Mouse (Mus musculus) G1E (cell line): ENCODE results near the gene Lrrc61. TPM values are rescaled to one million over a fixed set of nuclear protein-coding genes. Genes with fewer than 3 reads are reported as not detected.

Source experiments
- ATAC-seq: 2 replicates; pipeline ENCODE4 v1.8.0; 2016; ENCODE audit warnings: mild to moderate bottlenecking; ENCODE audit not compliant: insufficient number of reproducible peaks, poor library complexity, low FRiP score, severe bottlenecking; ENCODE audit errors: extremely low read depth
- DNase-seq: peaks from one replicate; pipeline ENCODE4 v3.0.0; 2012; ENCODE audit warnings: low spot score
- H3K27me3 ChIP-seq: 2 replicates; pipeline ENCODE4 v1.6.1; 2012; ENCODE audit warnings: mild to moderate bottlenecking, low read length, inconsistent platforms; ENCODE audit not compliant: insufficient read depth
- H3K36me3 ChIP-seq: replicated peaks from 2 replicates; pipeline ENCODE3; 2012; ENCODE audit warnings: mild to moderate bottlenecking, inconsistent platforms
- H3K4me1 ChIP-seq: 2 replicates; pipeline ENCODE4 v1.6.1; 2012; ENCODE audit warnings: low read depth, low read length, inconsistent platforms, mixed read lengths; ENCODE audit not compliant: insufficient read depth
- H3K4me3 ChIP-seq: 2 replicates; pipeline ENCODE4 v1.5.1; 2012; ENCODE audit warnings: low read depth, mild to moderate bottlenecking, inconsistent platforms, low read length, moderate library complexity, mixed read lengths
- H3K9me3 ChIP-seq: replicated peaks from 2 replicates; pipeline ENCODE4 v1.6.1; 2012; ENCODE audit warnings: inconsistent platforms
- CTCF ChIP-seq: IDR thresholded peaks from 2 replicates; pipeline ENCODE4 v1.5.1; 2012; ENCODE audit warnings: low read depth, low read length, inconsistent platforms, mixed read lengths
- GATA1 ChIP-seq: IDR thresholded peaks from 2 replicates; pipeline ENCODE4 v1.6.1; 2012; ENCODE audit warnings: borderline replicate concordance, low read length, inconsistent platforms, mixed read lengths
- GATA2 ChIP-seq: IDR thresholded peaks from 2 replicates; pipeline ENCODE4 v1.6.1; 2012; ENCODE audit warnings: low read depth, low read length, inconsistent platforms, borderline replicate concordance
- POLR2AphosphoS5 ChIP-seq: IDR thresholded peaks from 2 replicates; pipeline ENCODE4 v1.6.1; 2012; ENCODE audit warnings: low read depth, low read length, inconsistent platforms; ENCODE audit not compliant: insufficient replicate concordance
- TAL1 ChIP-seq: conservative IDR thresholded peaks from 2 replicates; pipeline ENCODE4 v1.6.1; 2012; ENCODE audit warnings: low read depth, low read length, inconsistent platforms, mixed read lengths
- polyA plus RNA-seq: library from polyadenylated mRNA; stranded (reverse); fragments of >175 nt; gene quantifications from 2 replicates; pipeline ENCODE4 v1.2.3, GENCODE M21; 2012
- total RNA-seq, 2 experiments: library from RNA; stranded (forward) in 1 of 2; stranded (reverse) in 1 of 2; fragments of 200-1000 nt in 1 of 2; fragments of >200 nt in 1 of 2; fragmentation: Nextera tagmentation in 1 of 2; gene quantifications; 2 replicates each; pipeline ENCODE4 v1.2.3; 2014 to 2017

Gene Lrrc61
- total and polyA plus RNA-seq, 3 experiments: 0.05 TPM; not detected in 2

DNA sequence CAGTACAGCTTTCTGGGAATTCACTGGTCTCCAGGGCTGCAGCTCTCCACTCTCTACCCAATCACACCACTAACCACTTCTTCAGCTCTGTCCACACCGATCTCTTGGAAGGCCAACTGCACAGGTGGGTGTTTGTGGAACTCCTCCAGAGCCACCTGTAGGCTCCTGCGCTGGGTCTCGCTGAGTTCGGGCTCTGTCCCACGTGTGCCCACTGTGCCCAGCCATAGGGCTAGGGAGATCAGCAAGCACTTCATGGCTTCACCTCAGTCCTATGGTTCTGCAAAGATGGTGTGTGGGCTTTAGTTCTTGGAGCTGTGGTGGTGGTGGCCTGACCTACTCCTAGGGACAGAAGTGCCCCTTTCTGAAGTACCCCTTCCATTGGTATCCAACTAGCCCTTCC is 17.4 kb downstream of the Lrrc61 start:
- no peaks in the 10 kb centered on the region for H3K9me3 ChIP-seq
- H3K4me1 ChIP-seq: no peaks in the 10 kb centered on the region
- TF ChIP-seq GATA1: no peak
- TF ChIP-seq TAL1: no peak
- no peak for TF ChIP-seq CTCF
- no peak for TF ChIP-seq GATA2
- TF ChIP-seq POLR2AphosphoS5: no peak
- DNase-seq: no peak
- H3K36me3 ChIP-seq: no peaks in the 10 kb centered on the region
- H3K27me3 ChIP-seq: peaks cover 3% of the 10 kb centered on the region; the same call in 1 of the 2 replicates
- H3K4me3 ChIP-seq: no peak overlapping the region
- no peak for ATAC-seq

DNA sequence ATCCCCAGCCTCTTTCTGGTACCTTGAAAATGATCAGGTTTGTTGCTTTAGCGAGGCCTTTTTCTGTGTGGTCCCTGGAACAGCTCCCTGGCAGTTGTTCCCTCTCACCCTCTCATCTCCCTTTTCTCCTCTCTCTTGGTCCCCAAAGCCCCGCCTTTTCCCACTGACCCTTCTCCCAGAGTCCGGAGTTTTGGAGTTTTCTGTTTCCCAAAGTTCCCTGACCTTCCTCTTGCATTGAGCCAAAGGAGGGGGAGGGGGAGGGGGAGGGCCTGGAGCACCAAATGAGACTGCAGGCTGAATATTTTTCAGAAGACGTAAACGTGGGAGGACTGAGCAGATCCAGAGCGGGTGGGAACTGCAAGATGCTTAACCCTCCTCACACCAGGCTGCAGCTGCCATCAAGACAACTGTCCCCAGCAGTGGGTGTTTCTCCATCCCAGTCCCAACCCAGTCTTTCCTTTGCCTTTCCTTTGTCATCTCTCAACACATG is 18.0 kb downstream of the Lrrc61 start, which contains the start of gene Rarres2:
Gene Rarres2, minus strand, starts transcription at position 218 of the 490 bp plus-strand sequence.
- TF ChIP-seq POLR2AphosphoS5: no peak
- TF ChIP-seq CTCF: no peak
- no peak for TF ChIP-seq TAL1
- TF ChIP-seq GATA2: no peak
- no peak for TF ChIP-seq GATA1
- no peaks in the 10 kb centered on the region for H3K36me3 ChIP-seq
- no peak for DNase-seq
- no peak within 1 kb of the TSS for H3K4me3 ChIP-seq
- ATAC-seq: no peak
- no peaks in the 10 kb centered on the region for H3K9me3 ChIP-seq
- H3K27me3 ChIP-seq: peaks cover 3% of the 10 kb centered on the region; the same call in 1 of the 2 replicates
- no peaks in the 10 kb centered on the region for H3K4me1 ChIP-seq

DNA sequence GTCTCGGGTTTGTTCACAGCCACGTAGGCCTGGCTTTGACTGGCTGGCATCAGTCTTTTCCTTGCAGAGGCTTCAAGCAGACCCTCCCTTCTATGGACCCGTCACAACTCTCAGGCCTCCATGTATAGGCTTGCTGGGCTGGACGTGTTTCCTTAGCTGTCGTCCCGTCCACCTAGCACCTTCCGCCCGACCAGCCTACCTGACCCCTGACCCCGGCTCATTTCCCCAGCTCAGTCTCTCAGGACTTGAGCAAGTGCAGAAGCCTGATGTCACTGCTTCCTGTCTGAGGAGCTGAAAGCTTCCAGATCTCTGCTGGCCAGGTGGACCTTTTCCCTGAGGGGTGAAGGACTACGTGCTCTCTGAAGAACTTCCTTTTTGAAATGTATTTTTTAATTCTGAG is 18.7 kb downstream of the Lrrc61 start:
- Histone ChIP-seq H3K27me3 (peaks cover 3% of the 10 kb centered on the region; the same call in 1 of the 2 replicates), H3K4me1 (no peaks in the 10 kb centered on the region), H3K4me3 (no peak overlapping the region), H3K9me3 (no peaks in the 10 kb centered on the region), H3K36me3 (no peaks in the 10 kb centered on the region)
- DNase-seq: no peak
- ATAC-seq: no peak
- TF ChIP-seq POLR2AphosphoS5 (no peak), GATA1 (no peak), CTCF (no peak), GATA2 (no peak), TAL1 (no peak)

DNA sequence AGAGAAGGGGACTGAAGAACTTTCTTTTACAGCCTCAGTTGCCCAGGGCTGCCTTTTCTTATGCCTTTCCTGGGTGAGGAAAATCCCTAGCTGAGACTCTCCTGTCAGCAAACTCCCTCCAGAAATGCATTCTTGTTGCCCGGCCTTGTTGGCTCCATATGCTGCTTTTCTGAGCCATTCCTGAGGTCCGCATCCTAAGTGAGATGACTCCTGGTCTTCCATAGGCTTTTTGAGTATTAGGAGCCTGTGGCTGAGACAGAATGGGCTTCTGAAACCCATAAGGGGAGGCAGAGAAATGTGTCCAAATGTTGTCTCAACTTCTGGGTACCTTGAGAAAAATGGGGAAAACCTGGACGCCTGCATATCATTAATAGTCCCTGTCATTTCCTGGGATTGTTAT is 19.4 kb downstream of the Lrrc61 start:
- ATAC-seq: no peak
- H3K4me1 ChIP-seq: no peaks in the 10 kb centered on the region
- no peaks in the 10 kb centered on the region for H3K36me3 ChIP-seq
- TF ChIP-seq GATA1 (no peak), TAL1 (no peak), CTCF (no peak), POLR2AphosphoS5 (no peak), GATA2 (no peak)
- peaks cover 3% of the 10 kb centered on the region; the same call in 1 of the 2 replicates for H3K27me3 ChIP-seq
- no peak for DNase-seq
- H3K9me3 ChIP-seq: no peaks in the 10 kb centered on the region
- no peak overlapping the region for H3K4me3 ChIP-seq

DNA sequence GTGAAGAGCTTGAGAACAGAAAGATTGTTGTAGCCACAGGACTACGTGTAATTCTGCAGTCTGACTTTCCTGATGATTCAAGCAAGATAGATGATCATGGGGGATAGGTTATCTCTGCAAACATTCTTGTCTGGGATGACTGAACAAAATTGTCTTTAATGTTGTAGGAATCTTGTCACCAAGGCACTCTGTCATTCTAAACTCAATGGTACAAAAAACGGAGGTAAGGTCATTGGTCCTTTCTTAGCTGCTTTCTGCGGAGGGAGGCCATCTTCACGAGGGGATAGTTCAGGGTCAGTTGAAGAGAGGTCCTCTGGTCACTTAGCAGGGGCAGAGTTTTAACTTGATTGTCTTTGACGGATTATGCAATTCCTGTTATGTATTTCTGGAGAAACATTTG is 24.1 kb downstream of the Lrrc61 start:
- Histone ChIP-seq H3K4me3 (no peak overlapping the region), H3K4me1 (no peaks in the 10 kb centered on the region), H3K27me3 (no peaks in the 10 kb centered on the region), H3K9me3 (no peaks in the 10 kb centered on the region), H3K36me3 (no peaks in the 10 kb centered on the region)
- ATAC-seq: no peak
- TF ChIP-seq CTCF: no peak
- no peak for TF ChIP-seq GATA1
- TF ChIP-seq POLR2AphosphoS5: no peak
- no peak for TF ChIP-seq GATA2
- TF ChIP-seq TAL1: no peak
- DNase-seq: no peak

DNA sequence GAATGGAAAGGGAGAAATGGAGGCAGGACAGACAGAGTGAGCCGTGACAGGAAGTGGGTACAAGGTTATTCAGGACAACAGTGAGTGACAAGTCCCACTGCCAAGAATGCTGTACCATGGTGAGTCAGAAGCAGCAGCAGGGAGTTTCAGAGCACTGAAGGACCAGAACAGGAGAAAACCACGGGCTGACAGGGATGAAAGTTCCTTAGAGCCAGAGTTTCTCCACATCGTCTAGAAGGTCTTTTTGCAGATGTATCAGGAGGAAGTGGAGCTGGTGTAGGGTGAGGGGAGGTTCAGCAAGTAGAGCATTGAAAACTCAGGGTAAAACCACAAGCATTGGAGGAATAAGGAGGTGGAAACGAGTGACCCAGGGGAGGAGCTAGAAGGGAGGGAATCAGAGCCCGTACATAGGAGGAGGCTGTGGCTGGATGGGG is 24.6 kb downstream of the Lrrc61 start:
- no peak for ATAC-seq
- no peak for DNase-seq
- Histone ChIP-seq H3K4me3 (no peak overlapping the region), H3K4me1 (no peaks in the 10 kb centered on the region), H3K9me3 (no peaks in the 10 kb centered on the region), H3K27me3 (no peaks in the 10 kb centered on the region), H3K36me3 (no peaks in the 10 kb centered on the region)
- TF ChIP-seq GATA2: no peak
